Mouse (Mus musculus) frontal cortex, postnatal 36 days (tissue): ENCODE data around the gene Gm36176.

Experiments used
- DNase-seq, 2 experiments: peaks; one replicate each; pipeline ENCODE4 v3.0.0; 2022; ENCODE audit warnings: low spot score in 2 of 2

Gene Gm36176

DNA sequence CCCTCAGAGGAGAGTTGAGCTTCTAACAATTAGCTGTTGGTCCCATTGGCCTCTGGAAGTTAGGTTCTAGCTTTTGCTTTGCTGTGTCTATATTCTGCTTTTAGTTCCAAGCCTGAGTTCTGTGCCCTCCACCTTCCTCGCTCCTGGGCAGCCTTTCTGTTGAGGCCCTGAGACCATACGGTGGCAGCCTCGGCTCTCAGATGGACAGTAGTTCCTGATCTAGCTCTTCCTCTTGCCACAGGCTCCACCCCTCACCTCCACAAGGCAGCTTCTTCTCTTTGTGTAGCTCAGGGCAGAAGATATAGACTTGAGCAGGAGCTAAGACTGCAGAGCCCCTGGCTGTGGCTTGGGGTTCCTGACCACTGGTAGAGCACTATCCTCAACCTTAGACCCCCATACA lies 33.7 kb downstream of the Gm36176 start:
- DNase-seq: no peak

DNA sequence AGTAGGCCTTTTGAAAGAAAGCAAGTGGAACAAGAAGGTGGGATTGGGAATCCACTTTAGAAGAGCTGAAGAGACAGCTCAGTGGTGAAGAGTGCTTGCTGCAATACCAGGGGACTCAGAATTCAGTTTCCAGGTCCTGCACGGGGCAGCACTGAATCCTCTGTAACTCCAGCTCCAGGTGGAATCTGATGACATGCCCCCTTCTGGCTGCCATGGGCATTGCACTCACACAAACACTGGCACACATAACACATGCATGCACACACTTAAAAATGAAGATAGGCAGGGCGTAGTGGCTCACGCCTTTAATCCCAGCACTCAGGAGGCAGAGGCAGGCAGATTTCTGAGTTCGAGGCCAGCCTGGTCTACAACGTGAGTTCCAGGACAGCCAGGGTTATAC lies 36.0 kb downstream of the Gm36176 start:
- DNase-seq: no peak

DNA sequence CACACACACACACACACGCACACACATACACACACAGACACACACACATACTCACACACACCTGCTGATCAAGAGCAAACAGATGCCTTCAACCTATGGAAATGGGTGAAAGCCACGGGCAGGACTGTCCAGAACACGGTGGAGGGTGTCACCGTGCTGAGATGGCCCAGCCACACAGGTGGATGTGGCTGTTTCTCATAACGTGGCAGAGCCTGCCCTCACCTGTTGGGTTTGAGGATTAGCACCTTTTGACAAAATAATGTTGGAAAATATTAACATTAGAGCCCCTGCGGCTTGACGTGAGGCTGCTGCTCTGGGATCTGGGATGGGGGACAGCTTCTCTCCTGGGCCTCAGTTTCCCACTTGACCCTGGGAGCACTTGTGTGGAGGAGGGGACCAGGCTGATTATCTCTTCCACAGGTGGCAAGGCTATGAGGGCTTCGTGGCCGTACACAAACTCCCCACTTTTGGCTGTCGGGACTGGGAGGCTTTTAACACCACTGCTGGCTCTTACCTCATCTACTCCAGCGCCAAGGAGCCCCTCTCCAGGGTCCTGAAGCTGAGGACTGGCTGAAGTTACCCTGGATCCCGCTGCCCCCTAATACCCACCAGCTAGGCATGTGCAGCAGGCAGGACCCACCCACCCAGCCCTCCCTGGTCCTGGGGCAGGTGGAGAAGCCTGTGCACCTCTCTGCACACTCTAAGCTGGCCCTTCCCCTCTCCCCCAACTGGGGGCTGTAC lies 39.6 kb downstream of the Gm36176 start:
- DNase-seq: no peak

DNA sequence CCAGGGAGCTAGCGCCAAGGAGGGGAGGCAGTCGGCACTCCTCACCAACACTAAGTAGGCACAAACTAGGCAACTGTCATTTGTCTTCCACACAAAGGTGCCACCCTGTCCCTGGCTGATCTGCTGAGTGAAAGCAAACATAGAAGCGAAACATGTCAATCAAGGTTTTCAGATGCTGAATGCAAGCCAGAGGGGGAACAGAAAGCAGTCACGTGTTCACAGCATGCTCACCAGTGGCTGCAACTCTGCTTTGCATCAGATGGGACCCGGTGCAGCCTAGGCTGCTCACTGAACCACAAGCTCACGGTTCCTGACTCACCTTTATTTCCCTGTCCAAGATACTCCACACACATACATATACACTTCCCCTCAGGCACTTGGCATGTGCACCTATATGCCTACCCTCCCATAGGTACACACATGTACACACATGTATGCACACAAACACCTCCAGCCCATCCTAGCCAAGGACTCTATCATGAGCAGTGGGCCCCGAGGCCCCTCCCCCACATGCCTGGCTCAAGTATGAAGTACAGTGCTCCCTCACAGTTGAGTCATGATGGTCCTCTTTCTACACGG lies 44.5 kb downstream of the Gm36176 start:
- DNase-seq: no peak

DNA sequence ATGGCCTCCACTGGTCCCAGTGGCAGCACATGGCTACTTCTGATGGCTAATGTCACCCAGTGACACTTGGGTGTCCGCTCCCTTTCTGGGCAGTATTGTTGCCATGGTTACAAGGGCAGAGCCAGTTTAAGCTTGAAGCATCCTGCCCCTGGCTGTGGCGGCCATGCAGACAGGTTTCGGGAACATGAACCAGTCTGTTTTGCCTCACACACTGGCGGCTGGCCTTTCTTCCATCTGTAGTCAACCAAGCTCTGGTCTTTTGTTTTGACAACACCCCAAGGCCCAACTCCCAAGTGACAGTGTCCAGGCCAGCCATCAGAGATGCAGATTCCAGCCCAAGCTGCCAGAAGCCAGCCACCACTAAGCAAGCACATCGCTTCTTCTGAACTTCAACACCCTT lies 49.0 kb downstream of the Gm36176 start:
- DNase-seq: no peak
